Mouse (Mus musculus): ENCODE data around the gene Rufy3. TPM values are rescaled to one million over a fixed set of nuclear protein-coding genes. Genes with fewer than 3 reads are reported as not detected.

The Rufy3 gene
- polyA plus RNA-seq, 1 experiment from 2014 or later: 15.4 TPM

DNA sequence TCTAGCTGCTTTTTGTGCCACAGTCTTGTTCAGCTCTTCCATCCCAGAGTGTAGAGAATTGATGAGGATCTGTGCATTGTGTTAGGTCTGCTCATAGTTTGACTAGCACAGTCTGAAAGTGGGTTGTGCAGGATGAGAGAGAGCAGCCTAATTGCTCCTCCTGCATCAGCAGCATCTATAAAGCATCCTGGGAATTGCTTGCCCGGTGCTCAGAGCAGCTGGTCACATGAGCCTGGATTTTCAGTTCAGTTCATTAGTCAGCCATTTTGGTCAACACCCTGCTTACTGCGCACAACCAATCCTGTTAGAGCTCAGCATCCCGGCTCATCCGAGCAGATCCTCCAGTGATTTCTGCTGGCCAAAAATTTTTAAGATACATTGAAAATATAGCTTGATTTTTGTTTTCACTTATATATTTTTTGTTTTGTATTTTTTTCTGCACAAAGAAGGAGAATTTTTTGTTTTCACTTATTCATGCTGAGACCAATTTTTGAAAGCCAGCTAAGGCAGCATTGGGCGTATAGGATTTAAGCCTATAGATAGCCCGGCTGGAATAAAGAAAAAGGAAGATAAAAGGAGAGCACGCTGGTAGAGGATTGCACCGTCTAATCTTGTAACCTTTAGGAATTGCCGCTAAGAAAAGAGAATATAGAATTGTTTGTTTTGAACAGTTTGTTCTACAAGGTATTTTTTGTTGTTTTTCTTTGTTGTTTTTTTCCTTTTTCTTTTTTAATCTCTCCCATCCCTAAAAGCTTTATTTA is 18.6 kb downstream of the Rufy3 start:
- H3K4me3 ChIP-seq: peak overlapping the region; percentile 30
- H3K9ac ChIP-seq: 0 out of 2 replicates have a peak overlapping the region, but pooled peaks have one; percentile 21
- H3K9me3 ChIP-seq: no peaks in the 10 kb centered on the region
- H3K4me2 ChIP-seq: peak overlapping the region; percentile 57
- H3K4me1 ChIP-seq: peaks cover 38% of the 10 kb centered on the region
- H3K27ac ChIP-seq: no peak overlapping the region
- no peaks in the 10 kb centered on the region for H3K36me3 ChIP-seq
- peak; percentile 75; the same call in 1 of the 2 replicates for ATAC-seq (ENCODE audit: insufficient number of reproducible peaks, insufficient read depth, low FRiP score, low TSS enrichment, low read depth)
- WGBS: 44% methylated on average over 9 of the region's 9 CpGs
- H3K27me3 ChIP-seq: no peaks in the 10 kb centered on the region

DNA sequence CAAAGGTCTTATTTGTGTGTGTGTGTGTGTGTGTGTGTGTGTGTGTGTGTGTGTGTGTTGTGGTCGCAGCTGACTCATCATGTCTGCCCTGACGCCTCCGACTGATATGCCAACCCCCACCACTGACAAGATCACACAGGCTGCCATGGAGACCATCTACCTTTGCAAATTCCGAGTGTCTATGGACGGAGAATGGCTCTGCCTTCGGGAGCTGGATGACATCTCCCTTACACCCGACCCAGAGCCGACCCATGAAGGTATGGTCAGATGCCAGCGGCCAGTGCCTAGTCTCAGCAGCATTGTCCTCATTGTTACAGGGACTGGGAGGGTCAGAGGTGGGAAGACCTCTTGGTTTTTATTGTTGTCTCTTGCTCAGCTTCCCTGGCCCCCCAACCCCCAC is 19.2 kb downstream of the Rufy3 start:
- WGBS: 36% methylated on average over 9 of the region's 9 CpGs
- Histone ChIP-seq H3K9ac (0 out of 2 replicates have a peak overlapping the region, but pooled peaks have one; percentile 40), H3K27me3 (no peaks in the 10 kb centered on the region), H3K4me3 (peak overlapping the region; percentile 30), H3K4me1 (peaks cover 38% of the 10 kb centered on the region), H3K27ac (no peak overlapping the region), H3K4me2 (peak overlapping the region; percentile 57), H3K36me3 (no peaks in the 10 kb centered on the region), H3K9me3 (no peaks in the 10 kb centered on the region)
- no peak for ATAC-seq (ENCODE audit: insufficient number of reproducible peaks, insufficient read depth, low FRiP score, low TSS enrichment, low read depth)

DNA sequence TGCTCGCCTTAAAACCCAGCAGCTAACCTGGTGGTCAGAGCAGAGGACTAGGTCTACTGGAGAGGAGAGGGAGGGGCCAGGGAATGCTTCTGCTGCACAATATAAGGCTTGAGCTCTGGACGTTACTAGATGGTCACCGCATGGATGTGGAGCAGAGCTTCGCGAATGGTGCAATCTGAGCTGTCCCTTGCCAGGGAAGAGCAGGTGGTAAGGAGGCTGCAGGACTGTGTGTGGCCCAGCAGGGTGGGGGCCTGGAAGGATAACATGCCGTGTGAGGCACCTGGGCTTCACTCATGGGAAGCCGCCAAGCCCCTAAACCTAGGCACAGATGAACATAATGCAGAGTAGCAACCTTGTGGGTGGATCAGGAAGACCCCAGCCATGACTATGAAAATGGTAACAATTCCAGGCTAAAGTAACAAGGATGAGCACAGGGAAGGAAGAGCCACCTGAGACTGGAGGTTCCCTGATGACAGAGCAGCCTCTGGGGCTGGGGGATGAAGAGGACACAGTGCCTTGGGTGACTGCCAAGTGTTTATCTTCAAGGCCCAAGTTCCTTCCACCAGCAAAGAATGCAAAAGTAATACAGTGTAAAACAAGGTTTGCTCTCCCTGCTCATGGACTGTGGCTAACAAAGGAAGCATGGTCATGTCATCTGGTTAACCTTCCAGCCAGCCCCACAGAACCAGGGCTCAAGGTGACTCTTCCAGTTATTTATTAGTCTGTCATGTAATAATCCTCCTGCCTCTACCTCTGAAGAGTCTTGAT is 21.8 kb downstream of the Rufy3 start:
- H3K27ac ChIP-seq: no peak overlapping the region

DNA sequence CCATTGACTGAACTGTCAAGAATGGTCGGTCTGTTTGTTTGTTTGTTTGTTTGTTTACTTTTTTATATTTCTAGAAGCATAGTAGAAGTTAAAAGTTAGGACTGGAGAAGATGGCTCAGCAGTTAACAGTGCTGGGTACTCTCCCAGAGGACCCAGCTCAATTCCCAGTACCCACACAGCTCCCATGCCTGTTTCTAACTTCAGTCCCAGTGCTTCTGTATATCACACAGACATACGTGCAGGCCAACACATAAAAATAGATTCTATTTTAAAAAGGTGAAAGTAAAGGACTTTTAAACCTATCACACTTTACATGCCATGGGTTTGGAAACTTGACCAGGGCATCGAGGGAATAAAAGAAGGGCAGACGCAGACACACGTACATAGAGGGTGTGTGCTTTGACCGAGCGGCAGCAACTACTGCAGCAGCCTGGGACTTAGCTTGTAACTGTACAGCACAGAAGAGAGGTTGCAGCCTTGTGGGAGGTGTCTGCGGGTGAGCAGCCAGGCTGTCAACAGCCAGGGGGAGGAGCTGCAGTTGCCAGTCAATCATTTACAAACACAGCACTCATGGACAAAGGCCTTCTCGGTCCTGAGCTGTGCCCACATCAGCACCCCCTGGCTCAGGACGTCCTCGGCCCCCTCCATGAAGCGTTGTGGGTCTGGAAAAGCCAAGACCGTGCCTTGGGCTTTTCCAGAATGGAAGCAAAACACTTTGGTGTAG is 22.5 kb downstream of the Rufy3 start:
- 42% methylated on average over 13 of the region's 13 CpGs for WGBS
- H3K4me1 ChIP-seq: peaks cover 38% of the 10 kb centered on the region
- no peak overlapping the region for H3K4me2 ChIP-seq
- no peaks in the 10 kb centered on the region for H3K9me3 ChIP-seq
- no peak overlapping the region for H3K4me3 ChIP-seq
- H3K27me3 ChIP-seq: no peaks in the 10 kb centered on the region
- H3K9ac ChIP-seq: 0 out of 2 replicates have a peak overlapping the region, but pooled peaks have one; percentile 44
- ATAC-seq (ENCODE audit: insufficient number of reproducible peaks, insufficient read depth, low FRiP score, low TSS enrichment, low read depth): peak; percentile 15; the same call in 1 of the 2 replicates
- H3K36me3 ChIP-seq: no peaks in the 10 kb centered on the region
- peak overlapping the region; percentile 51 for H3K27ac ChIP-seq

More for the DNA sequence above, 21.8 kb downstream of the Rufy3 start:
- Histone ChIP-seq H3K9ac (peak overlapping the region; percentile 2; the same call in 1 of the 2 replicates), H3K4me2 (no peak overlapping the region), H3K4me1 (peaks cover 38% of the 10 kb centered on the region), H3K36me3 (no peaks in the 10 kb centered on the region), H3K4me3 (no peak overlapping the region), H3K27me3 (no peaks in the 10 kb centered on the region), H3K9me3 (no peaks in the 10 kb centered on the region)
- 70% methylated on average over 7 of the region's 7 CpGs for WGBS
- no peak for ATAC-seq (ENCODE audit: insufficient number of reproducible peaks, insufficient read depth, low FRiP score, low TSS enrichment, low read depth)

DNA sequence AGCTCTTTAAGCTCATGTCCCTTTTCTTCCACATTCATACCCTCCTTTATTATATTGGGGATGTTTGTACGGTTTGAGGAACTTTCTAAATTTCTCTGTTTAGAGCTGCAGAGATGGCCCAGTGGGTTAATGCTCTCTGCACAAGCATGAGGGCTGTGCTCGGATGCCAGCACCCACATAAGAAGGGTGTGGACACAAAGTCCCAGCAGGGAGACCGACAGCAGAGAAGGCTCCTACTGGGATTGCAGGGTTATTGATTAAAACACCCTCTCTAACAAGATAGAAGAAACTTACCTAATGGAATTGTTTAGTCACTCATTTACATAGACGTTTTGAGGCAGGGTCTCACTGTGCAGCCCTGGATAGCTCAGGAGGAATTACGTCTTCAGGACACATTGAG is 23.6 kb downstream of the Rufy3 start:
- no peak overlapping the region for H3K27ac ChIP-seq
- 75% methylated on average over 5 of the region's 5 CpGs for WGBS

DNA sequence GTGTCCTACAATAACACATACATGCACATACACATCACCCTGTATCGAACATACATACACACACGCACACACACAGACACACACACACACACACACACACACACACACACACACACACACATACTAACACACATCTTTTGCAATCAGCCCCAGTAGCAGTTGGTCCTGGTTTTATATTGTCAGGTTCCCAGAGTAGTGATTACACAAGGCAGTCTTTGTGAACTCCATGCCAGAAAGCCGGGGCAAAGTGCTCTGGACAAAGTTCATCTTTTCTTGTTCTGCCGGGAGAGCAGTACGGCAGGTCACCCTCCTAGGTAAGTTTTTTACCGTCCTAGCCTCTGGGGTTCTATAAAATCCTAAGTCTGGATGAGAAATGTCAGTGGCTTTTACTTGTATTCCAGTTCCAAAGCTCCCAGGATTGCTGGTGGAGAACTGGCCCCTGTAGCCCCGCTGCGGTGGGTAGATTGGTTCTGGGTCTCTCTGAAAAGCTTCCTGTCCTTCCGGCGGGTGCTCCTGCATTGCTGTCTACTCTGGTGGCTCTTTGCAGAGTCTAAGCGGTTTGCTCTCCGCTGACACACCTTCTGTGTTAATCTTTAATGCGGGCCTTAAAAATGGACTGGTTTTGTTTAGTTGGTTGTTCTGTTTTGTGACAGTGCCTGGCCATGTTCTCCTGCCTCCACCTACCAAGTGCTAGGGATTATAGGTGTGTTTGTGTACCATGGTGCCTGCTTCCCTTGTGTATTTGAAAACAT is 28.8 kb downstream of the Rufy3 start:
- H3K27ac ChIP-seq: no peak overlapping the region
- no peak overlapping the region for H3K4me2 ChIP-seq
- no peaks in the 10 kb centered on the region for H3K9me3 ChIP-seq
- WGBS: 89% methylated on average over 13 of the region's 13 CpGs
- no peak overlapping the region for H3K4me3 ChIP-seq
- H3K27me3 ChIP-seq: no peaks in the 10 kb centered on the region
- H3K9ac ChIP-seq: no peak overlapping the region
- ATAC-seq (ENCODE audit: insufficient number of reproducible peaks, insufficient read depth, low FRiP score, low TSS enrichment, low read depth): no peak
- H3K4me1 ChIP-seq: no peaks in the 10 kb centered on the region
- no peaks in the 10 kb centered on the region for H3K36me3 ChIP-seq

More for the DNA sequence above, 23.6 kb downstream of the Rufy3 start:
- Histone ChIP-seq H3K4me3 (no peak overlapping the region), H3K4me1 (peaks cover 38% of the 10 kb centered on the region), H3K27me3 (no peaks in the 10 kb centered on the region), H3K9me3 (no peaks in the 10 kb centered on the region), H3K36me3 (no peaks in the 10 kb centered on the region), H3K9ac (no peak overlapping the region), H3K4me2 (no peak overlapping the region)
- no peak for ATAC-seq (ENCODE audit: insufficient number of reproducible peaks, insufficient read depth, low FRiP score, low TSS enrichment, low read depth)

DNA sequence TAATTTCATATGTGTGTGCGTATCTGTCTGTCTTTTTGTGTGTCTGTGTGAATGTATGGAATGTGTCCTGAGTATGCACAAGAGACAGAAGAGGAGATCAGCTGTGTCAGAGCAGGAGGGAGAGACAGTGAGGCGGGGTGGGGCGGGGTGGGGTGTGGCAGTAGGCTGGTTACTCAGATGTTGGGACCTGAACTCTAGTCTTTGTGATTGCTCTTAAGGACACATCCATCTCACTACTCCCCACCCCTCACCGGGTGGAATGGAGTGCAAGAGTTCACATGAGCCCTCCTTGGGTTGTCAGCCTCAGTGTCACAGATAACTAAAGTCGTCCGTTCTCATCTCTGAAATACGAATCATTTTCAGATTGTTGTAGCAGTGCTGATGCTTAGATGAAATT is 29.3 kb downstream of the Rufy3 start:
- no peak for ATAC-seq (ENCODE audit: insufficient number of reproducible peaks, insufficient read depth, low FRiP score, low TSS enrichment, low read depth)
- H3K4me1 ChIP-seq: no peaks in the 10 kb centered on the region
- H3K4me2 ChIP-seq: no peak overlapping the region
- H3K27me3 ChIP-seq: no peaks in the 10 kb centered on the region
- H3K27ac ChIP-seq: no peak overlapping the region
- no peaks in the 10 kb centered on the region for H3K9me3 ChIP-seq
- no peak overlapping the region for H3K9ac ChIP-seq
- H3K36me3 ChIP-seq: no peaks in the 10 kb centered on the region
- 90% methylated on average over 7 of the region's 7 CpGs for WGBS
- no peak overlapping the region for H3K4me3 ChIP-seq

DNA sequence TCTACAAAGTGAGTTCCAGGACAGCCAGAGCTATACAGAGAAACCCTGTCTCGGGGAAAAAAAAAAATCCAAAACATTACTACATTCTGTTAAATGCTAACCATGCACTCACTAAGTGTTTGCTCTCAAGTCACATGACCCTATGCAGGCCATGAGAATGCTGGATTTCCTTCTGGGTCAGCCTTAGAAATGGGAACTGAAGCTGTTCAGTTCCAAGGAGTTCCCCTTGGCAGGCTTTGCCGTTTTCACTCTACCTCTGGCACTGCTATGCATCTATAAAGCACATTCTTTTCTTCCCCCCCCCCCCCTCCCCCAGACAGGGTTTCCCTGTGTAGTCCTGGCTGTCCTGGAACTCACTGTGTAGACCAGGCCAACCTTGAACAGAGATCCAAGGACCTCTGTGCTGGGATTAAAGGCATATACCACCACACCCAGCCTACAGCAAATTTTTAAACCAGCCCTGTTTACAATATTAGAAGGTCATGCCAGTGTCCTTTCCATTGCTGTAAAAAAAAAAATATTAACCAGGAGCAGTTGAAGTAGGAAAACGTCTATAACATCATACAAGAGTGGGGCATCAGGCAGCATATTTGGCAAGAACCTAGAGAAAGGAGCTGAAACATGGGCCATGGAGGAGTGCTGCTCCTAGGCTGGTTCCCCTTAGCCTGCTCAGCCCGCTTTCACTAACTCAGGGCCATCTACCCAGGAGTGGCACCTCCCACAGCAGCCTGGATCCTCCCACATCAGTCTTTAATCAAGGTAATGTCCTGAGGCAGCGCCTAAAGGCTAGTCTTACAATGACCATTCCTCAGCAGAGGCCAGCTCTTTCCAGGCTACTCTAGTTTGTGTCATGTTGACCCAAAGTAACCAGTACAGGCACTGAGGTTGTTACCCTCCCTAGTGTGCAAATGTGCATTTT is 31.0 kb downstream of the Rufy3 start:
- Histone ChIP-seq H3K27me3 (no peaks in the 10 kb centered on the region), H3K9me3 (no peaks in the 10 kb centered on the region), H3K4me3 (no peak overlapping the region), H3K27ac (no peak overlapping the region), H3K9ac (no peak overlapping the region), H3K36me3 (no peaks in the 10 kb centered on the region), H3K4me1 (peaks cover 6% of the 10 kb centered on the region; the same call in 1 of the 2 replicates), H3K4me2 (no peak overlapping the region)
- ATAC-seq (ENCODE audit: insufficient number of reproducible peaks, insufficient read depth, low FRiP score, low TSS enrichment, low read depth): no peak
- 74% methylated on average over 5 of the region's 5 CpGs for WGBS

DNA sequence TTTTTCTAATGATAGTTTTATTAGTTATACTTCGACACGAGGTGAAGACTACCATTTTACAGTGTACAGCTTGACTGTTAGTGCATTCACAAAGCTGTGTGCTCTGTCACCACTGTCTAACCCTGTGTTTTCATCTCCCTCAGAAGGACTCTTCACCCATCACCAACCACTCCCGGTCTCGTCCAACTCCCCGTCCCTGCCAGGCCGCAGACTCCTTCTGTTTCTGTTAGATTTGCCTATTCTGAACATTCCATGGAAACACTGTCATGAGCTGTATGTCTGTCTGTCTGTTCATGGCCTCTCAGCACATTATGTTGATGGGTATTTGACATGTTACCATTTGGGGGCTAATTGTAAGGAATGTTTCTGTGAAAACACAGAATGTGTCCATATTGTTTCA is 34.1 kb downstream of the Rufy3 start:
- 92% methylated on average over 6 of the region's 6 CpGs for WGBS
- no peak overlapping the region for H3K27ac ChIP-seq
- no peaks in the 10 kb centered on the region for H3K36me3 ChIP-seq
- no peaks in the 10 kb centered on the region for H3K27me3 ChIP-seq
- peaks cover 6% of the 10 kb centered on the region; the same call in 1 of the 2 replicates for H3K4me1 ChIP-seq
- ATAC-seq (ENCODE audit: insufficient number of reproducible peaks, insufficient read depth, low FRiP score, low TSS enrichment, low read depth): no peak
- H3K4me2 ChIP-seq: no peak overlapping the region
- no peaks in the 10 kb centered on the region for H3K9me3 ChIP-seq
- H3K9ac ChIP-seq: no peak overlapping the region
- H3K4me3 ChIP-seq: no peak overlapping the region

DNA sequence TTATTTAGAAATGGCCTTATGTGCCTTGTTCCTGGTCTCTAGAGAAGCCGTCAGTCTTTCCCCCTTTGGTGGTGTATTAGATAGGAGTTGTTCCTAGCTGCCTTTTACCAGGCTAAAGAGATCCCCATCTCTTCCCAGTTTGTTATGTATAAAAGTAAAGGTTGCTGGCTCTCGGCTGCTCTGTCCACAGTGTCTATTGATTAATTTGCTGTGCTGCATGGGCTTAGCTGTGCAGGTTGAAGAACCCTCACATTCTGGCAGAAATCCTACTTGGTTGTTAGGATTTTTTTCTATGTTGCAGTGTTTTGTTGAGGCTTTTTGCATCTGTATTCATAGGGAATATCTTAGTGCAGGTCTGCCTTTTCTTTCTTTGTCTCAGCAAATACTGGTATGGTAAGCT is 37.2 kb downstream of the Rufy3 start:
- WGBS: 81% methylated on average over 2 of the region's 2 CpGs
- H3K36me3 ChIP-seq: no peaks in the 10 kb centered on the region
- no peak for ATAC-seq (ENCODE audit: insufficient number of reproducible peaks, insufficient read depth, low FRiP score, low TSS enrichment, low read depth)

More for the DNA sequence above, 37.2 kb downstream of the Rufy3 start:
- H3K9me3 ChIP-seq: no peaks in the 10 kb centered on the region
- no peaks in the 10 kb centered on the region for H3K27me3 ChIP-seq
- H3K4me2 ChIP-seq: no peak overlapping the region
- H3K9ac ChIP-seq: no peak overlapping the region
- no peak overlapping the region for H3K4me3 ChIP-seq
- no peak overlapping the region for H3K27ac ChIP-seq
- H3K4me1 ChIP-seq: peaks cover 6% of the 10 kb centered on the region; the same call in 1 of the 2 replicates

Data from embryonic facial prominence, embryonic 13.5 days (tissue).